Mouse (Mus musculus): ENCODE data around the gene Arhgap31.
A peak's percentile ranks its signal among the peaks of the same experiment; 100 is the strongest.

Gene Arhgap31

DNA sequence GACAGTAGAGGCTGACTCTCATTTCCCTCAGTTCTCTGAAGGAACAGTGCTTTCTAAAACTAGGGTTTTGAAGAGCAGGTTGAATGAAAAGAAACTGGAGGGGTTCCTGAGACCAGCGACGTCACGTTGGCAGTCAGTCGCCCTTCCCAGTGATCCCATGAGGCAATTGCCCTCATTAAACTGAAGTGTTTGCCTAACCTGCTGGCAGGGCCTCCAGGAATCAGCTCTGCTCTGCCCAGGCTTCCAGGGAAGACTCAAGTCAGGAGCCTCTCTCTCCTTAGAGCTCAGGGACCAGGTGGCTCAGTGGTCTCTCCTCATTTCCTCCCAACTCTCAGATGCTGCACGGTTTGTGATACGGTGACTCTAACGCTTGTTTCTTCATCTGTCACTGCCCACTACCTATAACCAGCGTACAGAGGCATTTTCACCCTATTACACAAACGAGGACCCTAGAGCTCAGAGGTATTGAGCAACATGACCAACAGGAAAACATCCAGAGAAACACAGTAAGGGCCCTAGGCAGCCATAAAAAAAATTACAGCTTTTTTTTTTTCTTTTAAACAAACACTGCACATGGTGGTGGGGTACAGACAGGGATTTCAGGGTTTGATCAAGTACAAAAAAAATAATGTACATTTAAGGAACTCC is 64.2 kb downstream of the Arhgap31 start:
- DNase-seq = peak; percentile 70 to 84

DNA sequence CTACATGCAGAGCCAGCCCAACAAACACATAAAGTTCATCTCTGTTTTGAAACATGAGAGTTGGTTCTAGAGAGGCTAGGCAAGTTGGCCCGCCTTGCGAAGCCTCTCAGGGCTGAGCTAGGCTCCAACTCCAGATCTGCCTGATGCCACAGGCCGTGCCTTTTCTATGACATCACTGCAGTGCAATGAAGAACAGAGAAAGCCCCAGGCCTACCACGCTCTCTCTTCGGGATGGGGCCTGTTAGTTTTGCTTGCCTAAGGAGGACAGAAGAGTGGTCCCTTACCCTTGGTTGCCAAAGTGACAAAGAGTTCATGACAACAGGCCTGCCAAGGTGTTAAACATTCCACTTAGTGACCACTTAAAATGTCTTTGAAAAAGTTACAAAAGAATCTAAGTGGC is 64.9 kb downstream of the Arhgap31 start:
- DNase-seq = peak; percentile 46 to 74

DNA sequence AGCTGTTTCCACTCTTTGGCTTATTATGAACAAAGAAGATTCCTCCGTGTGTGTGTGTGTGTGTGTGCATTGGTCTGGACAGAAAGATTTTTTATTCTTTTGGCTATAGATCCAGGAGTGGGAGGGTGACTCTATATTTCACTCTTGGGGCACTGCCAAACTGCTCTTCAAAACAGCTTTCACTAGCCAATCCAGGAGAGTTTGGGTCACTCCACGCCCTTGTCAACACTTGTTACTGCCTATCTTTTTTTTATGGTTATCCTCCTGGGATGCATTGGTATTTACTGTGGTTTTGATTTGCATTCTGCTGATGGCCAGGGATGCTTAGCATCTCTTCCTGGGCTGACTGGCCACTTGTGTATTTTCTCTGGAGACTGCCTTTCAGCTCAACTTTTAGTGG is 68.6 kb downstream of the Arhgap31 start:
- no peak for DNase-seq

DNA sequence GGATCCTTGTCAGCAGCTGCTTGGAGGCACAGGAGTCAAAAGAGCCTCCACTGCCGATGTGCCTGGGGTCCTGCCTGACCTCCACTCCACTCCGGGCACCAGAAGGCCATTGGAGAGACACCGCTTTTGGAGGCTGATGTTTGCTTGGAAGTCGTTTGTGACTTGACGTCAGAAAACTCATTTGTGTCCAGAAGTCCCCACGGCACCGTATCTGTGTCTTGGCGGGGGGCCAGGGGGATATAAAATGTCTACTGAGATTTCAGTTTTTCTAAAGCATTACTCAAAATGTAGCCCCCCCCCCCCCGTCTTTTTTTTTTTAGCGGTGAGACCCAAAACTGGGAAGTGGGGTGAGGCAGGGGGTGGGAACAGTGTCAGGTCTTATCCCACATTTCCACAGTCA is 76.0 kb downstream of the Arhgap31 start:
- no peak for DNase-seq

DNA sequence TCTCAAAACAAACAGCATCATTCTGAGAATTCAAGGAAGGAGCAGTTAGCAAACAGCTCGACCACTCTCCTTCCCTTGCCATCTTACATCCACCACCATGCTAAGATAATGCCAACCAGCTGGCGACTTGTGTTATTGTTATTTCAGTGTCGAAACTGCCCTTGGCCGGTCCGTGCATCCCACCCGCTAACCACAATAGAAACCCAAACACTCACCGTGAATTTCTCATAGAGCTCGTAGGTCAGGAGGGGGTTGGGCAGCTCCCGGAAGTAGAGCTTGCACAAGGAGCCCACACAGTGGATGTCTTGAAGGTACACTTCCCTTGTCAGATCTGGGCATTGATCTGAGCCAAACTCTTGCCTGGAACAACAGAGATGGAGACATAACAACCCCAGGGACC is 76.4 kb downstream of the Arhgap31 start:
- DNase-seq = peak; percentile 48 to 56

DNA sequence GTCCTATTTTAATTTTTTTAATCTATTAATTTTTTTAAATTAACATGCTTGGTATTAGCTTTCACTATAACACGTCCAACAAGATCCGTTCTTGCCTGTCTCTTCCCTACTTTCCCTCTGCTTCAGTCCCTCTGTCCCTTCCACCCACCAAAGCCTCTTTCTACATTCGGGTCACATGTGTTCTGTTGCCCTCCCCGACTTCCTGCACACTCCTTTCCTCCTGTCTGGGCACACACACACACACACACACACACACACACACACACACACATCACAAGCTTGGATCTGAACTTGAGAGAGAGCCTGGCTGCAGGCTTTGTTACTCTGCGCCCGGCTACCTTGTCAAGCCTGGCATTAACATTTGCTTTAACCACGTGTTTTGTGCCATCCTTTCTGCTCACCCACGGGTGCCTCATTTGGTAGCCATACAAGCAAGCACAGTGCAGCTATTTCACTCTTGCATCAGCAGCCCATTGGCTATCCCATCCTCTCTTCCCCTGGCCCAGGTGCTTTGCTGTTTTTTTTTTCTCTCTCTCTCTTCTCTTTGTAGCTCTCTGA is 77.2 kb downstream of the Arhgap31 start:
- DNase-seq = no peak

DNA sequence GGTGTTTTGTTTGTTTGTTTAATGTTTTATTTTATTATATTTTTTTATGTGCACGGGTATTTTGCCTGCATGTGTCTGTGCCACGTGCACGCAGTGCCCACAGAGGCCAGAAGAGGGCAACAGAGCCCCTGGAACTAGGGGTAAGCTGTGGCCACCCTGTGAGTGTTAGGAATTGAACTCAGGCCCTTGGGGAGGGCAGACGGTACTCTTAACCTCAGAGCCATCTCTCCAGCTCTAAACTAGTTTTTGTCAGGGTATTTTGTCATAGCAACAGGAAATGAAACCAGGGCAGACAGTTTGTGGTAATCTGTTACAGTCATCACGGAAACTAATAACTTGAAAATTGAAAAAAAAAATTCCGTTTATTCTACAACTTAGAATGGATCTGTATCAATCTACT is 80.9 kb downstream of the Arhgap31 start:
- peak; percentile 65 to 81 for DNase-seq

DNA sequence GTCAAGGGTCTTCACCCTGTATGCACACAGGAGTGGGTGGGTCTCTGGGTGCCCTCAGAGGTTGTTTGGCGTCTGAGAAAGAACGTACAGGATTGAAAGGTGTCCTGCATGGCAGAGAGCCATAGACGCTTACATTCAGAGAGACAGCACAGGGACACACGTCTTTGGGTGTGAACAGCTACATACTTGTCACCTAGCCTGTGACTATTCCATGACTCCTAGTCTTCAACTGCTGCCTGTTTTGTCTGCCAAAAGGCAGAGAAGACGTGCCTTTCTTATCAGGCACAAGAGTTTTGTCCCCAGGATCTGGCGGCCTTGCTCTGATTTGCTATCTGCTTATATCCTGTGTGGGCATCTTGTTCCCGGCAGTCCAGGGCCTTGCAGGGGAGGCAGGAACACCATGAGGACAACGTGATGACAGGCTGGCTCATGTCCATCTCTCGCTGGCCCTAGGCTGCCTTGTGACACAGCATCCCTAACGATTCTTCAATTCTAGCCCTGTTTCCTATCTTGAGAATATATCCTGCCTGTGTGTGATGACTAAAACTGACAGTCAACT is 87.2 kb downstream of the Arhgap31 start:
- peak; percentile 33 to 55 for DNase-seq

DNA sequence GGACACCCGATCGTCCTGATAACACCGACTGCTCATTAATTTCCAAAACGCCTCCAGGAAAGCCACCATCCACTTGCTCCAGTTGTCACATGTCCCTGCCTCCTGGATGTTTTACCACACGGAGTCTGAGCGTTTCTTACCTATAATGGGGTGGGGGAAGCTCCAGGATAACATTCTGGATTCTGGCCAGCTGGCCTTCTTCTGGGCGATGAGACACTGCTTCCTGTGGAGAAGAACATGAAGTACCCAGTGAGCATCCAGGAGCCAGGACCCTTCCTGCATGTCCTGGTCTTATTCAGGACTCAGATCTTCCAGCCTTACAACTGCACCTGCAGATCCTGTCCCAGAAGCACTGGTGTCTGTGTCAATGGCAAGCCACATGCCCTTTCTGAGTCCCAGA is 87.7 kb downstream of the Arhgap31 start:
- DNase-seq = no peak

DNA sequence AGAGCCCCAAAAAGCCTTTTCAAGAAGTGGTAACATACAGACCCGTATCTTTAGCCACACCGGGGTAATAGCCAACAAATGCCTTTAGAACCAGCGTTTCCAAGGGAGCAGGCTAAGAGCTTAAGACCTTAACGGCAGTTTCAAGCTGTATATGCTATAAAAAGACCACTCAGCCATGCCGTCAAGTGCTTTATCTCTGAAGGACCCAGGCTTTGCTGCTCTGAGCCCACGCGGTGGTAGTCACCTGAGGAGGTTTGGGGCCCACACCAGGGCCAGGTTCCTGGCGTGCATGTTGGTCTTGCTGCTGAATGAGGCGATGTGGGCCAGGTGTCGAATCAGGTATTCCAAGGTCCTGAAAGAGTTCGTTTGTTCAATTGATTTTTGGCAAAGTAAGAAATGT is 88.8 kb downstream of the Arhgap31 start:
- peak in 1 of 2 experiments; percentile 48 for DNase-seq

DNA sequence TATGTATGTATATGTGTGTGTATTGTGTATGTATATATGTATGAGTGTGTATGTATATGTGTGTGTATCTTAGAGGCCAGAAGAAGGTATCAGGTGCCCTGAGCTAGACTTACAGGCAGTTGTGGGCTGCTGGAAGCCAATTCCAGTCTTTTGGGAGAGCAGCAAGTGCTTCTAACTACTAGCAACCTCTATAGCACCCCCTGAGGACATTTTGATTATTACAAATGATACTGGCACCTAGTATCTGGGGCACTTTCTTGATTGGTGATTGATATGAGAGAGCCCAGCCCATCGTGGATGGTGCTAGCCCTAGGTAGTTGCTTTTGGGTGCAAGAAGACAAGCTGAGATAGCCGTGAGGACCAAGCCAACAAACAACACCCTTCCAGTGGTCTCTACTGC is 90.8 kb downstream of the Arhgap31 start:
- no peak for DNase-seq

DNA sequence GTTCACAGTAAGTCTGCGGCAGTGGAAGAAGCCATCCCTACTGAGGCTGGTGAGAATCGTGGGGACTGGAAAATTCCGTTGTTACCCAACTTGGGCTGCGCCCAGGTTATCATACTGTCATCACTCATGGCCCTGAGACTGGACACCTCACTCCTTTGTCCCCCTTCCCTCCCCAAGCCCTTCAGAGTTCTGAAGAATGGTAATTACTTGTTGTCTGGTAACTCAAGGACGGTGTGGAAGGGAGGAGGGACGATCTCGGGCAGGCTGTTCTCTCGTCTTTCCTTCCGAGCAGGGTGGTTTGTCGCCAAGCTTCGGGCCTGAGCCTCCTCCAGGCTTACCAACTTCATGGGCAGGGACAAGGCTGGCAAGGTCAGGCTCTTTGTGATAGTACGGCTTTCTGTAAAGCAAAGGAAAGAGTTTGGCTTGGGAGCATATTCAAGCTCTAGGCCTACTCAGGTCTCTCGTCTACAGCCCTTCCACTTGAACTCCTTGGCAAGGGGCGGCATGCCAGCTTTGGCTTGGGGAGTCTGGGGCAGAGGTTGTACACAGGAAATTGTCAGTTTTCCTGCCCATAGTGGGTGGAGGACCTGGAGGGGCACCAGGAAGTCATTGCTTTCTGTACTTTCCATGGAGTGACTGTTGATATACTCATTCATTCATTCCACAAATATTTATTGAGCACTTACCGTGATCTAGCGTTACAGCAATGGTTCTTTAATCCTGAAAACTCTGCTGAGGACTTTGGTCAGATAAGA is 92.2 kb downstream of the Arhgap31 start:
- DNase-seq = peak; percentile 83 to 92

DNA sequence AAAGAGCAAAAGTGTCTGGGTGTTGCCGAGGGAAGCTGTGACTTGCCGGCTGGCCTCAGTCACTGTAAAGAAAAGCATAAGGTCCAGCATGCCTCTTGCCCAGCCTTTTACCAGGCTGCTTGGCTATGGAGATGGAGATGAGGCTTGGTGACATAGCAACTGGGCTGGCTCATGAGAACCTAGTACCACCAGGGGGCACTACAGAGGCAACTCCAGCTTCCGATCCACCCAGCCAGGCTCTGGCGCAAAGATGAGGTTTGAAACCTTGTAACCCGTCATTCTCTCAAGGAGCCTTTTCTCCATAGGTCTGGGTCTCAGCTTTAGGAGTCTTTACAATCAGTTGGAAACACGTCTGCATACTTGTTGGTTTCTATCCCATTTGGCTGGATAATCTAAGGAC is 94.0 kb downstream of the Arhgap31 start:
- peak; percentile 73 to 83 for DNase-seq

DNA sequence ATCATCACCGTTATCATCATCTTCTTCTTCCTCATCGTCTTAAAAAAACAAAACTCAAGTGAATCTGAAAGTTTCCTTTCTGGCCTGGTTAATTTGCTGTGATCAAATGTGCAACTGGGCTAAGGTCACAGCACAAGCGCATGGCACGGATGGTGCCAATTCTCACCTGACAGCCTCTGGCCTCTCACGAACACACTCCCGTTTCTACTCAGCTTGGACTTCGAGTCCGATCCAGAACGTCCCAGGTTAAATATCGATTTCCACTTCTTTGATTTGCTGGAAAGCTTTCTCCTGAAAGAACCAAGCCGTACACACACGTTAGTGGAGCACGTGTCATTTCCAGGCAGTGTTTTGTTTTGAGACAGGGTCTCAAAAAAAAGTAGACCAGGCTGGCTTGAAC is 95.1 kb downstream of the Arhgap31 start:
- DNase-seq = no peak

DNA sequence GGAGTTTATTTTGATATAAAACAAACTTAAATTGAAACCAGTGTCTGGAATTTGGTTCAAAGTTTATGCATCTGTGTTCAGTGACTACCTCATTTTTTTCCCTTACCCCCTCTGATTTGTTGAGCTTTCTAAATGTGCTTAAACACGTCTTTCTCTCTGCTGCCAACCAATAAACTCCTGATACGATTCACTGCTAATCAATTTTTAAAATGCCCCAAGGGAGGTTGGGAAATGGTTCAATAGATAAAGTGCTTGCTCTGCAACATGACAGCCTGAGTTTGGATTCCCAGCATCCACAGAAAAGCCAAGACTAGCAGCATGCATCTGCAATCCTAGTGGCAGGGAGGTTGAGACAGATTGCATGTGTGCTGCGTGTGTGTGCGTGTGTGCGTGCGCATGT is 99.4 kb downstream of the Arhgap31 start:
- DNase-seq = no peak

DNA sequence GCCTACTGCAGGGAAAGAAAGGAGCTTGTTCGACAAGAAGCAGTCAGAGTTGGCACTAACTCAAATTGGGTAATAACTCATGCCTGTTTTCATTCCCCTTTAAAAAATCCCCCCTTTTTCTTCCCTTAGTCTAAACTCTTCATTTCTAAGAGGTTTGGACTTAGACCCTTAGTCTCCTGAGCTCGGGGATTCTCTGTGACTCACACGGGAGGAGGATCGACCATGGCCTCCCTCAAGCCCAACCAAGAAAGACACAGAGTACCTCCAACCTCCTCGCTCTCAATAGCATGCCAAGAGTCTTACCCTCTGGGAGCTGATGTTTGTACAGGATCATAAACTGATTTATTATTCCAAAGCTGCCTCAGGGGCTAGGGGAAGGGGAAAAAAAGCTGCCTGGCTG is 100.4 kb downstream of the Arhgap31 start:
- no peak for DNase-seq

DNA sequence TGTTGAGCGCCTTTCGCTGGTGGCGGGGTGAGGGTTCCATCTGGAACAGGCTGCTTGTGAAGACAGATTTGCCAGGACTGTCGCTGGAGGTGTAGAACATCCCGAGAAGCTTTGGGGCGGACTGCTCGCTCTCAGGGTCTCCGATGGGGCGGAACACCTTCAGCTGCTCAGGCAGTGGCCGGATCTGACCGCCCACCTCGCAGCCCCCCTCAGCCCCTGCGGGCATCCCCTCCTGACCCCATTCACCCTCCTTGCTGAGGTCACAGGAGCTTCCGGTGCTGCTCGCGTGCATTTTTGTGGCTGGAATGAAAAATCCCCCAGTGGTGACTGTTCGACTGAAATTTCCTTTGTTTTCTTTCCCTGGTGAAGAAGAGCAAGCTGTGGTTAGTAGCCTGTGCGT is 104.0 kb downstream of the Arhgap31 start:
- no peak for DNase-seq

DNA sequence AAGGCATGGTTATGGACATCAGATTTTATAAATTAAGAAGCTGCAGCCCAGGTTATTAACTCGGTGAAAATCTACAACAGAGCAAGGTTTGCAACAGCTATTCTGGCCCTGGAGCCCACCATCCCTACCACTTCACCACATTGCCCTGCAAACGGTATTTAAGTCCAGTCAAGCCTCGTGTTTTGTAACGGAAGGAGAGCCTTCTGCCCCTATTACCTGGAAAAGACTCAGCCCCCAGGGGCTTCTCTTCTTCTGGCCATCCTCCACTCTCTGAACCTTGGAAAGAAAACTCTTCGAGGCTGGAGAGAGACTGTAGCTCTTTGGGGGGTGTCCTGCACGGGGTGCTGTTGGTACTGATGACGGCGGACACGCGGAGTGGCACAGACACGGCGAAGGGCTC is 104.4 kb downstream of the Arhgap31 start:
- DNase-seq = no peak

DNA sequence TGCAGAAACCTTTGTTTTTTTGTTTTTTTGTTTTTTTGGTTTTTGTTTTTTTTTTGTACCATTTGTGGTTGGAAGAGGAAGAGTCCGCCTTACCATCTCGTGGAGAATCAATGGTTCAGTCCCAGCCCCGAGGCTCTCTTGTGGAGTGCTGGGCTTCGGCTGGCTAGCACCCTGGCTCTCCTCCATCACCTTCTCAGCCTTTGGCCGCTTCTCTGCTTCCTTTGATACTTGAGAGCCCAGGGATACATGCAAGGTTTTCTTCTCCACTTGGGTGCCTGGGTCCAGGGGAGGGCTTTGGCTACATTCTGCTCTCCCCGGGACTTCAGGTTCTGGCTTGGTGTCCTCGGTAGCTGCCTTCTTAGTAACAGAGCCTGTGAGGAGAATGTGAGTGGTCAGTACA is 106.6 kb downstream of the Arhgap31 start:
- DNase-seq = no peak

DNA sequence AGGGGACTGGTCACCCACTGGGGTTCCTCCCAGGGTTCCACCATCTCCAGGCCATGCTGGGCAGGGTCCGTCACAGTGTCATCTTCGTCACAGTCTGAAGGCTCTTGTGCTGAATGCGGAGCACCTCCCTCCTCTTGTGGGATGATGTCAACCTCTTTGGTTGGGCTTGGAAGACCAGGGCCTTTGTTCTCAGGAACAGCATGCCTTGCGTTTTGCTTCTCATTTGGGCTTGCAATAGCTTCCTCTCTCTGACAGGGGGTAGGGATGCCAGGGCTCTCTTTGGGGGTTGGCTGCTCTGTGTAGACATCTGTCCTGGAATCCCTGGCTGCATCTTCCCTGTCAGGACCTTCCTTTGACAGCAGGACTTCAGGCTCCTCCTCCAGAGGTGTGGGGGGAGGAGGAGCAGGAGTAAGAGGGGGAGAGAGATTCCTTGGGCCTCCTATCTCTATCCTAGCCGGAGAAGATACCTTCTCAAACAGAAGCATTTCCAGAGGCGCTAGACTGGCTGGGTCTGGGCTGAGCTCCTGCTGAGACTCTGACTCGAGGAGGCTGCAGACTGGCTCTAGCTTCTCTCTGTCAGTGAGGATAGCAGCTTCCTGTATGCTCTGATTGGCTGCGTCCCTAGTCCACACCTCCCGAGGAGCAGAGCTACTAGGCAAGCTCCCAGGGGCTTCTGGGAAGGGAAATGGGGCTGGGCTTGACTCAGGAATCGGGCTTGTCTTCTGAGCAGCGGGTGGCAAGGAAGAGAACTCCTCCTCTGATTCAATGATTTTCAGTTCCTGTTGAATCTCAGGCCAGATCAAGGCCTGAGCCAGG is 109.9 kb downstream of the Arhgap31 start:
- DNase-seq = no peak

DNA sequence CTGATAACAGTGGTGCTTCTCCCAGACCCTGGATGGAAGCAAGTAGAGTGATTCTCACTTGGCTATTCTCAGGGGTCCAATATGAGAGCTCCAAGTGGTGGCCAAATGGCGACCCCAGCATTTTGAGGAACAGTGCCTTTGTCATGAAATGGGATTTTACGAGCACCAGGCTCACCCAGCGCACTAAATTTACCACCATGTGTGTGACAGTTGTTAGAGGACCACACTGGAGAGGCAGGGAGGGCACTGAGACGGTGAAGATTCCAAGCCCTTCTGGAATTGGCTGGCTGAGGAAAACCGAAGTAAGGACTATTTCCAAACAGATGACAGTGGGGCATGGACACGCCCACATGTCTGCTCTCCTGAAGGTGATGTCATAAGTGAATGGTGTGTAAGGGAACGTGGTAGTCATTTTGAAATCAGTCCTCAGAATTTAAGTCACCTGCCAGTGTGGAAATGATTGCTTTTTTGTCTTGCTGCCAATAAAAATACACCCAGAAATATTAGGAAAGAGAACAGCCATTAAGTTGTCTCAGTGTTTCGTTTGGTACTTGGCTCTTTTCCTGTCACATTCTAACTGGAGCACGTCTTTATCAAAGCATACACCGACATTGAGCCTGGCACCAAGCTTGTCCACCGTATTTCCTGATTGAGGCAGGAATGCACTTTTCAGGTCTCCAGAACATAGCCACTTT is 113.9 kb downstream of the Arhgap31 start:
- peak in 1 of 2 experiments; percentile 24 for DNase-seq

DNA sequence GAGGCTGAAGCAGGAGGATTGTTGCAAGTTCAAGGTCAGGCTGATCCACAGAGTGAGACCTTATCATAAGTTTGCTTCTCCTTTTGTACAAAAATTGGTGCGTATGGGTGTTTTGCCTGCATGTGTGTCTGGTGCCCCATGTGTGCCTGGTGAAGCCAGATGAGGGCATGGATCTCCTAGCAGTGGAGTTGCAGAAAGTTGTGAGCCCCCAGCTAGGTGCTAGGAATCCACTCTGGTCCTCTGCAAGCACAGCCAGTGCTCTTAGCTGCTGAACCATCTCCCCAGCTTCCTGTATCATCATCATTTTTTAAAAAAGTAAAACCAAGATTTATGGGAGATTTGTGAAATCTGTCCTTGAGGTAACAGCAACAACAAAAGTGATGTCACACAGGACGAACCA is 116.4 kb downstream of the Arhgap31 start:
- no peak for DNase-seq

DNA sequence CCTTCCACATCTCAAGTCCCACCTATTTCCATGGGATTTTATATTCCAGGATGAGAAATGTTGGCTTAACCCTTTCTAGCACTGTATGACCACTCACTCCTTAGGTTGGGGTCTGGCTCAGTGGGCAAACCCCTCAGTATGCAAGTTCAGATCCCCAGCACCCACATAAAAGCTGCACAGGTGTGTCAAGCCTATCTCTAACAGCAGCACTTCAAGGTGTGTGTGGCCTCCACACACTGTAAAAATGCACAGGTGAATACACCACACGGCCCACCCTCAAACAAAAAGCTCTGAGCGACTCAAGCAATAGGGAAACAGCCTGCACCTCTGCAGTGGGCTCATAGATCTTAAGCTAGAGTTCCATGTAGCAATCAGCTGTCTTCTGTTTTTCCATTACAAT is 117.0 kb downstream of the Arhgap31 start:
- DNase-seq = no peak

All from lung, postnatal 4 days (tissue).